Mouse (Mus musculus) neural tube, embryonic 15.5 days (tissue): Measurements from ENCODE around the gene Rhox3f. TPM values are rescaled to one million over a fixed set of nuclear protein-coding genes. Genes with fewer than 3 reads are reported as not detected.
"Not testable (repeated sequence)": the region's sequence is repeated elsewhere in the genome, so short reads cannot be mapped to it uniquely, and the experiment has no call there.

Experiments
- ATAC-seq: fragments of 200-750 bp; cut with Nextera tagmentation; 2 replicates; pipeline ENCODE4 v1.8.0; 2017; ENCODE audit warnings: mild to moderate bottlenecking, moderate TSS enrichment, moderate library complexity; ENCODE audit not compliant: low FRiP score
- H3K27ac ChIP-seq: fragments of 300-500 bp; sonication (generic); replicated peaks from 2 replicates; pipeline ENCODE4 v1.5.1; 2015; ENCODE audit warnings: mild to moderate bottlenecking, inconsistent platforms
- H3K27me3 ChIP-seq: fragments of 300-500 bp; sonication (generic); replicated peaks from 2 replicates; pipeline ENCODE4 v1.6.1; 2015; ENCODE audit warnings: inconsistent platforms
- H3K36me3 ChIP-seq: fragments of 300-500 bp; sonication (generic); 2 replicates; pipeline ENCODE4 v1.6.1; 2015; ENCODE audit warnings: inconsistent platforms
- H3K4me1 ChIP-seq: fragments of 300-500 bp; sonication (generic); 2 replicates; pipeline ENCODE4 v1.6.1; 2015; ENCODE audit warnings: inconsistent platforms
- H3K4me2 ChIP-seq: fragments of 300-500 bp; sonication (generic); 2 replicates; pipeline ENCODE4 v1.6.1; 2015; ENCODE audit warnings: inconsistent platforms, mild to moderate bottlenecking, moderate library complexity
- H3K4me3 ChIP-seq: fragments of 300-500 bp; sonication (generic); replicated peaks from 2 replicates; pipeline ENCODE4 v1.5.1; 2015; ENCODE audit warnings: mild to moderate bottlenecking, inconsistent platforms
- H3K9ac ChIP-seq: fragments of 300-500 bp; sonication (generic); replicated peaks from 2 replicates; pipeline ENCODE4 v1.6.1; 2015; ENCODE audit warnings: mild to moderate bottlenecking, inconsistent platforms
- H3K9me3 ChIP-seq: fragments of 300-500 bp; sonication (generic); replicated peaks from 2 replicates; pipeline ENCODE4 v1.6.1; 2016; ENCODE audit warnings: inconsistent platforms
- WGBS: fragments of 180-500 bp; shearing (Covaris S2); methylation state at CpG from one replicate; pipeline ENCODE4 v1.1.7; 2015; ENCODE audit warnings: mixed read lengths; 5-methylcytosine and 5-hydroxymethylcytosine counted together
- polyA plus RNA-seq: library from polyadenylated mRNA; unstranded; fragments of >200 nt; fragmentation: Nextera tagmentation; extraction: Ambion mirVana; gene quantifications from 2 replicates; pipeline ENCODE4 v1.2.1, GENCODE M21; 2015

Gene Rhox3f
- not detected in 2 replicates for polyA plus RNA-seq

GRCm38 (mm10) chrX:37580692-37581091 is at the start of gene Rhox3f:
Gene Rhox3f, plus strand, starts transcription at chrX:37580992.
- H3K4me2 ChIP-seq, H3K36me3 ChIP-seq, ATAC-seq, H3K4me1 ChIP-seq, H3K27me3 ChIP-seq, H3K9me3 ChIP-seq, H3K27ac ChIP-seq, H3K4me3 ChIP-seq, H3K9ac ChIP-seq: not testable (repeated sequence)

- H3K4me1 ChIP-seq, H3K36me3 ChIP-seq, H3K4me3 ChIP-seq, H3K9me3 ChIP-seq, ATAC-seq, H3K4me2 ChIP-seq, H3K27me3 ChIP-seq, H3K9ac ChIP-seq, H3K27ac ChIP-seq: not testable (repeated sequence)
- 100% methylated on average over 1 of the region's 4 CpGs for WGBS
Measured at GRCm38 (mm10) chrX:37541719-37542118, 39.1 kb upstream of the Rhox3f start, which contains the start of gene Rhox3e. Gene Rhox3e, plus strand, starts transcription at chrX:37542019.

GRCm38 (mm10) chrX:37557112-37557511 is 23.7 kb upstream of the Rhox3f start, which contains the start of gene Rhox4e:
Gene Rhox4e, plus strand, starts transcription at chrX:37557412.
- not testable (repeated sequence) for H3K4me1 ChIP-seq, H3K36me3 ChIP-seq, H3K9ac ChIP-seq, H3K9me3 ChIP-seq, ATAC-seq, H3K27me3 ChIP-seq, H3K4me2 ChIP-seq, H3K4me3 ChIP-seq, H3K27ac ChIP-seq
- WGBS, result 96% methylated on average over 10 of the region's 18 CpGs

- not testable (repeated sequence) for H3K9ac ChIP-seq, H3K4me1 ChIP-seq, ATAC-seq, H3K27me3 ChIP-seq, H3K9me3 ChIP-seq, H3K4me3 ChIP-seq, H3K36me3 ChIP-seq, H3K27ac ChIP-seq, H3K4me2 ChIP-seq
- WGBS, result 93% methylated on average over 8 of the region's 8 CpGs
Measured at GRCm38 (mm10) chrX:37571105-37571504, 9.7 kb upstream of the Rhox3f start, which contains the start of gene Rhox2f. Gene Rhox2f, plus strand, starts transcription at chrX:37571405.

- not testable (repeated sequence) for H3K36me3 ChIP-seq
Measured at GRCm38 (mm10) chrX:37572638-37573037, 8.2 kb upstream of the Rhox3f start.

GRCm38 (mm10) chrX:37607604-37608003 is 26.8 kb downstream of the Rhox3f start, which contains the start of gene Rhox4f:
Gene Rhox4f, minus strand, starts transcription at chrX:37607704.
- H3K4me1 ChIP-seq, H3K27me3 ChIP-seq, H3K9me3 ChIP-seq, H3K4me2 ChIP-seq, H3K36me3 ChIP-seq, H3K4me3 ChIP-seq, H3K27ac ChIP-seq, ATAC-seq, H3K9ac ChIP-seq: not testable (repeated sequence)
- WGBS, result 96% methylated on average over 15 of the region's 19 CpGs

More at GRCm38 (mm10) chrX:37572638-37573037, 8.2 kb upstream of the Rhox3f start:
- H3K9ac ChIP-seq, ATAC-seq, H3K9me3 ChIP-seq, H3K4me1 ChIP-seq, H3K4me2 ChIP-seq, H3K27me3 ChIP-seq, H3K27ac ChIP-seq, H3K4me3 ChIP-seq: not testable (repeated sequence)
- 84% methylated on average over 2 of the region's 2 CpGs for WGBS

DNA sequence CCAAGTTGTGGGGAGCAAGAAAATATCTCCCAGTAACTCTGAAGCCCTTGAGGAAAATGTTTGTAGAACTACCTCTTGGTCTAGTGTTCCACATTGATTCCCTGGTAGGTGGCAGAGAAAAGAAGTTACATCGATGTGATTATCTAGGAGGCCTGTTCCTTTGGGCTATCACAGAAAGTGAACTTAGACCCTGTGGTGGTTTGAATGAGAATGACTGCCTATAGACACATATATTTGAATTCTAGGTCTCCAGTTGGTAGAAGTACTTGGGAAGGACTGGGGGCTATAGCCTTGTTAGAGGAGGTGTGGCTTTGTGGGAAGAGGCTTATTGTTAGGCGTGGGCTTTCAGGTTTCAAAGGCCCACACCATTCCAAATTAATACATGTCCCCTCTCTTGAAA is 47.7 kb downstream of the Rhox3f start, which contains the start of gene Rhox3g:
Gene Rhox3g (minus strand): TSS at position 101 of the 400 bp plus-strand sequence.
- not testable (repeated sequence) for H3K4me3 ChIP-seq, H3K9ac ChIP-seq, ATAC-seq, H3K4me1 ChIP-seq, H3K27me3 ChIP-seq, H3K4me2 ChIP-seq, H3K9me3 ChIP-seq, H3K36me3 ChIP-seq, H3K27ac ChIP-seq
- 87% methylated on average over 2 of the region's 2 CpGs for WGBS

Other genes with a start within 250 kb of the Rhox3f start
- gene Rhox3a2, start 201.0 kb upstream of the Rhox3f start, polyA plus RNA-seq, result not detected in 2 replicates
- 8.1 TPM in 1 of 2 replicates, not detected in the other for gene Rhox4a2, start 190.1 kb upstream of the Rhox3f start, polyA plus RNA-seq
- gene Rhox2b, start 168.9 kb upstream of the Rhox3f start, polyA plus RNA-seq, result not detected in 2 replicates
- 3.9 TPM in 1 of 2 replicates, not detected in the other for gene Rhox4b, start 148.5 kb upstream of the Rhox3f start, polyA plus RNA-seq
- not detected in 2 replicates for gene Rhox2c, start 127.3 kb upstream of the Rhox3f start, polyA plus RNA-seq
- gene Rhox3c, start 122.4 kb upstream of the Rhox3f start, polyA plus RNA-seq, result not detected in 2 replicates
- not detected in 2 replicates for gene Rhox4c, start 100.7 kb upstream of the Rhox3f start, polyA plus RNA-seq
- gene Rhox2d, start 87.6 kb upstream of the Rhox3f start, polyA plus RNA-seq, result not detected in 2 replicates
- gene Rhox4d, start 66.6 kb upstream of the Rhox3f start, polyA plus RNA-seq, result not detected in 2 replicates
- gene Rhox2e, start 50.5 kb upstream of the Rhox3f start, polyA plus RNA-seq, result not detected in 2 replicates
- gene Rhox3e, start 39.0 kb upstream of the Rhox3f start, polyA plus RNA-seq, result not detected in 2 replicates
- not detected in 2 replicates for gene Rhox4e, start 23.6 kb upstream of the Rhox3f start, polyA plus RNA-seq
- gene Rhox2f, start 9.6 kb upstream of the Rhox3f start, polyA plus RNA-seq, result 0.36 TPM in 1 of 2 replicates, not detected in the other
- gene Rhox4f, start 26.7 kb downstream of the Rhox3f start, polyA plus RNA-seq, result not detected in 2 replicates
- not detected in 2 replicates for gene Rhox3g, start 47.6 kb downstream of the Rhox3f start, polyA plus RNA-seq
- not detected in 2 replicates for gene Rhox2g, start 62.5 kb downstream of the Rhox3f start, polyA plus RNA-seq
- gene Rhox4g, start 70.3 kb downstream of the Rhox3f start, polyA plus RNA-seq, result not detected in 2 replicates
- not detected in 2 replicates for gene Rhox3h, start 87.8 kb downstream of the Rhox3f start, polyA plus RNA-seq
- gene Rhox2h, start 92.3 kb downstream of the Rhox3f start, polyA plus RNA-seq, result not detected in 2 replicates
- gene Rhox5, start 223.8 kb downstream of the Rhox3f start, polyA plus RNA-seq, result 0.35 and 0.82 TPM in 2 replicates
- not detected in 2 replicates for gene Rhox6, start 245.9 kb downstream of the Rhox3f start, polyA plus RNA-seq